Mouse (Mus musculus): ENCODE data around the gene Kcnip4. TPM values are rescaled to one million over a fixed set of nuclear protein-coding genes. Genes with fewer than 3 reads are reported as not detected.

The Kcnip4 gene
- polyA plus RNA-seq, 2 experiments = 2.1 to 3.7 TPM

DNA sequence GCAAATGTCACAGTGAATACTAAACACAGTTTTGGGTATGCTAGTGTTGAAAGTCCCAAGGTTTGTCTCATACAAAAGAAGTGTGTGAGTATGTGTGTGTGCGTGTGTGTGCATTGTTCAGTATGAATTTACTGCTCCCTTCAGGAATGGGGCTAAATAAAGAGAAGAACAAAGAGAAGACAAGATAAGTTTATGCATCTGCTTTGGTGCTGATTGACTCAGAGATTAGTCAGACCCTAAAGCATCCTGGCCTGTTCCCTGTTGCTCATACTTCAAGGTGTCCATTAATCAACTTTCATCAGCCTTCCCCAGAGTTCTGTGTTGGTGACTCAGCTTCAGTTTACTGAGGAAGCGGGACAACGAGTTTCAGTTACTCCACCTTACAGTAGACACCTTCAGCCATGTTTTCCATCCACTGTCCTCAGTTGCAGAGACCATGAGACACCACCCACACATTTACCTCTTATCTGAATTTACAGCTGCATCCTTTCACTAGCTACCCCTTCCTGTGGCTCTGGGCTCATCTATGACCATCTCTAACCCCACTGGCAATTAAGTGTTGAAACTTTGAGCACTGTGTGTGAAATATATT is 960.6 kb downstream of the Kcnip4 start:
- Histone ChIP-seq H3K9ac (ENCODE audit: low read depth, low read length, severe bottlenecking) (no peak overlapping the region), H3K27me3 (ENCODE audit: control insufficient read depth, insufficient read depth, low read length) (no peaks in the 10 kb centered on the region), H3K9me3 (ENCODE audit: control insufficient read depth, low read length) (no peaks in the 10 kb centered on the region), H3K4me1 (ENCODE audit: control insufficient read depth, insufficient read depth, low read length) (no peaks in the 10 kb centered on the region), H3K4me3 (replicated peaks; ENCODE audit: low read length) (no peak overlapping the region), H3K27ac (replicated peaks; ENCODE audit: low read depth, low read length) (no peak overlapping the region), H3K36me3 (ENCODE audit: control insufficient read depth, insufficient read depth, low read length) (no peaks in the 10 kb centered on the region), H3K4me2 (replicated peaks; ENCODE audit: low read depth, low read length, severe bottlenecking) (no peak overlapping the region)
- DNase-seq (ENCODE audit: low spot score) (no peak), ATAC-seq (ENCODE audit: low FRiP score, low read depth) (no peak)
- no peak for TF ChIP-seq POLR2A (IDR thresholded peaks at IDR 0.05; ENCODE audit: borderline replicate concordance, extremely low read depth, insufficient read depth, insufficient read length)
- WGBS = 78% methylated on average over 3 of the region's 3 CpGs

DNA sequence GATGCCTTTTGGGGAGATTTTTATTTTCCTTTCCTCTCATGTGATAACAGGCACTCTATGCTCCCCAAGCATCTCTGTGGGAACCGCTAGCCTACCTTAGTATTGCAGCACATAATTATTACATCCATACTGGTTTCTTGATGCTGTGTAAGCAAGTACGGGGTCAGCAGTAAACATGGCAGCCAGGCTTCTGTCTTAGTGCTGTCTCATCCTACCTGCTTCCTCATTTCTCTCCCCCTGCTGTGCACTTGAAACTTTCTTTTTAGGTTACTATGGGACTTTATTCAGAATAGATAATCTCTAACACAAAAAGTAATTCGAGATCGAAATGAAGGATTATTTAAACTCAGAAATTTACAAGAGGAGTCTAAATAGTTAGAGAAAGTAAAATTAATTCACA is 973.0 kb downstream of the Kcnip4 start:
- 79% methylated on average over 4 of the region's 4 CpGs for WGBS
- ATAC-seq (ENCODE audit: low FRiP score, low read depth) (no peak), DNase-seq (ENCODE audit: low spot score) (no peak)
- Histone ChIP-seq H3K4me3 (replicated peaks; ENCODE audit: low read length) (no peak overlapping the region), H3K9me3 (ENCODE audit: control insufficient read depth, low read length) (no peaks in the 10 kb centered on the region), H3K4me2 (replicated peaks; ENCODE audit: low read depth, low read length, severe bottlenecking) (no peak overlapping the region), H3K27me3 (ENCODE audit: control insufficient read depth, insufficient read depth, low read length) (no peaks in the 10 kb centered on the region), H3K27ac (replicated peaks; ENCODE audit: low read depth, low read length) (no peak overlapping the region), H3K4me1 (ENCODE audit: control insufficient read depth, insufficient read depth, low read length) (no peaks in the 10 kb centered on the region), H3K36me3 (ENCODE audit: control insufficient read depth, insufficient read depth, low read length) (no peaks in the 10 kb centered on the region), H3K9ac (ENCODE audit: low read depth, low read length, severe bottlenecking) (no peak overlapping the region)
- no peak for TF ChIP-seq POLR2A (IDR thresholded peaks at IDR 0.05; ENCODE audit: borderline replicate concordance, extremely low read depth, insufficient read depth, insufficient read length)

DNA sequence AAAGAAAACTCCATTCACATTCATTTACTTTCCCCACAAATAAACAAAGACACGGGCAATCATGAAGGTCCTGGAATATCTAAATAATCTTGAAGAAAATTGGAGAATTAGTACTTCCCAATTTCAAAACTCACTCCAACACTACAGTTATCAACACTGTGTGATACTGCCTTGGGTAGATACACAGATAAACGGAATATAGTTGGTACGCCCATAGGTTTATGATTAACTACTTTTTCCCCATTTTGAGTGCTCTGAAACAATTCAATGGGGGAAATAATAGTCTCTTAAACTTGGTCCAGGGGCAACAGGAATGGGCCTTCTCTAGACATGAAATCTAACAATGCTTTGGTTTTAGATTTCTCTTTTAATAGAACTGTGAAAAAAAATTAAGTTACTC is 978.9 kb downstream of the Kcnip4 start:
- Histone ChIP-seq H3K4me3 (replicated peaks; ENCODE audit: low read length) (no peak overlapping the region), H3K9me3 (ENCODE audit: control insufficient read depth, low read length) (no peaks in the 10 kb centered on the region), H3K27ac (replicated peaks; ENCODE audit: low read depth, low read length) (no peak overlapping the region), H3K9ac (ENCODE audit: low read depth, low read length, severe bottlenecking) (no peak overlapping the region), H3K36me3 (ENCODE audit: control insufficient read depth, insufficient read depth, low read length) (no peaks in the 10 kb centered on the region), H3K27me3 (ENCODE audit: control insufficient read depth, insufficient read depth, low read length) (no peaks in the 10 kb centered on the region), H3K4me1 (ENCODE audit: control insufficient read depth, insufficient read depth, low read length) (no peaks in the 10 kb centered on the region), H3K4me2 (replicated peaks; ENCODE audit: low read depth, low read length, severe bottlenecking) (no peak overlapping the region)
- 90% methylated on average over 3 of the region's 3 CpGs for WGBS
- no peak for ATAC-seq (ENCODE audit: low FRiP score, low read depth)
- TF ChIP-seq POLR2A (IDR thresholded peaks at IDR 0.05; ENCODE audit: borderline replicate concordance, extremely low read depth, insufficient read depth, insufficient read length) = no peak
- no peak for DNase-seq (ENCODE audit: low spot score)

DNA sequence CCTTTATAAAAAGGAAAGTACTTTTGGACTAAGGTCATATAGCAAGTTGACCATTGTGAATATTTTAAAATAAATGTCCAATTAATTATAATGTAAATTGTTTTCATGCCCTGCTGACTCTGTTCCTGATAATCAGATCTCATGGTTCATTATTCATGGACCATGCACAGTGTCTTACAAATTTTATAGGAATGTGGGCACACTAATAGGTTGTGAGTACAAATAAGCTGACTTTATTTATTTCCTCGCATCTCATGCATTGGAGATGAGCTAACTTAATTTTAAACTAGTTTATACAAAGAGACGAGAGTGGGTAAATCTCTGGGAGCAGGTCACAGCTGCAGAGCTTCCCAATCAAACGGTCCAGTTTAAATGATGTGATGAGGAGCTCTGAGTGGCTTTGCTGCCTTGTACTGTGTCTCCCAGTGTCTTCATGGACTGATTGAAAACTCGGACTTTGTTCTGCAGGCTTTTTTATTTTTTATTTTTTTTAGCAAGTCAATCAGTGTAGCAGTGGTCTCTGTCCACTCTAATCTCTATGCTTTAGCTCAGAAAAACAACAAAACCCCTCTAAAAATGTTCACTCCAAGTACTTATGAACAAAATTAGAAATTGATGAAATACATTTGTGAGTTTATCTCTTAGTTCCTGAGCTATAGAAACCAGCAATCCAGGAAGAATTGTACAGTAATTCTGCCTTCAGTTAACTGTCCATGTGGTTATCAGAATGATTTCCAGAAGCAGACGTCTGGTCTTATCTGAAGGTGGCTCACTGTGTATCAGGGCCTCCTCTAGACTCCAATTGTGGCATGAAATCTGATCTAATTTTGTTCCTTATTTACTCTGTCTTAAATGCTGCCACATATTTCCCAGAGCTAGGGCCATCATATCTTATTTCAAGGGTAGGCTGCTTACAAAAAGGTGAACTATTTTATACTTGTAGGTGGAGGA is 979.6 kb downstream of the Kcnip4 start:
- Histone ChIP-seq H3K27me3 (ENCODE audit: control insufficient read depth, insufficient read depth, low read length) (no peaks in the 10 kb centered on the region), H3K4me1 (ENCODE audit: control insufficient read depth, insufficient read depth, low read length) (no peaks in the 10 kb centered on the region), H3K4me3 (replicated peaks; ENCODE audit: low read length) (no peak overlapping the region), H3K9ac (ENCODE audit: low read depth, low read length, severe bottlenecking) (no peak overlapping the region), H3K36me3 (ENCODE audit: control insufficient read depth, insufficient read depth, low read length) (no peaks in the 10 kb centered on the region), H3K9me3 (ENCODE audit: control insufficient read depth, low read length) (no peaks in the 10 kb centered on the region), H3K4me2 (replicated peaks; ENCODE audit: low read depth, low read length, severe bottlenecking) (no peak overlapping the region), H3K27ac (replicated peaks; ENCODE audit: low read depth, low read length) (no peak overlapping the region)
- DNase-seq (ENCODE audit: low spot score) (no peak), ATAC-seq (ENCODE audit: low FRiP score, low read depth) (no peak)
- TF ChIP-seq POLR2A (IDR thresholded peaks at IDR 0.05; ENCODE audit: borderline replicate concordance, extremely low read depth, insufficient read depth, insufficient read length) = no peak
- 59% methylated on average over 5 of the region's 5 CpGs for WGBS

DNA sequence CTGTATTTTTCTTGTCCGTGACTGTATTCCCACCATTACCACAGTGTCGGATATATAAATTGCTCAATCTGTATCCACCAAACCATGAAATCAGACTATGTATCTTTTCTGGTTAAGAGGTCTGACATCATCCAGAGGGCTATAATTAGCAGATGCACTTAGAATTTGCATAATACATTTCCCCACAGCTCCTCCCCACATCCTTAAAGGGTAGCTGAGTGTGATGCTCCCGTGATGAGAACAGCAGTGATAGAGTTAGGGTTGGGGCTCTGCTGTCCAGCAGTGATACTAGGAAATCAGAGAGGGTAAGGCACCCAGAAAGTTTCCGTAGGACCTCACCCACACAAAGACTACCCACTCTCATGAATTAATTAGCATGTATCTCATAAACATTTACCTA is 1006.7 kb downstream of the Kcnip4 start:
- no peak for TF ChIP-seq POLR2A (IDR thresholded peaks at IDR 0.05; ENCODE audit: borderline replicate concordance, extremely low read depth, insufficient read depth, insufficient read length)
- Histone ChIP-seq H3K4me1 (ENCODE audit: control insufficient read depth, insufficient read depth, low read length) (no peaks in the 10 kb centered on the region), H3K36me3 (ENCODE audit: control insufficient read depth, insufficient read depth, low read length) (no peaks in the 10 kb centered on the region), H3K9ac (ENCODE audit: low read depth, low read length, severe bottlenecking) (no peak overlapping the region), H3K9me3 (ENCODE audit: control insufficient read depth, low read length) (no peaks in the 10 kb centered on the region), H3K27ac (replicated peaks; ENCODE audit: low read depth, low read length) (no peak overlapping the region), H3K4me3 (replicated peaks; ENCODE audit: low read length) (no peak overlapping the region), H3K4me2 (replicated peaks; ENCODE audit: low read depth, low read length, severe bottlenecking) (no peak overlapping the region), H3K27me3 (ENCODE audit: control insufficient read depth, insufficient read depth, low read length) (no peaks in the 10 kb centered on the region)
- 83% methylated on average over 4 of the region's 4 CpGs for WGBS
- no peak for DNase-seq (ENCODE audit: low spot score)
- ATAC-seq (ENCODE audit: low FRiP score, low read depth) = no peak
